Mouse (Mus musculus) cerebellum, adult 18-20 months (tissue): ENCODE data around the gene Il4ra.

Experiments
- DNase-seq, 2 experiments: peaks; one replicate each; pipeline ENCODE4 v3.0.0; 2021

Il4ra gene

DNA sequence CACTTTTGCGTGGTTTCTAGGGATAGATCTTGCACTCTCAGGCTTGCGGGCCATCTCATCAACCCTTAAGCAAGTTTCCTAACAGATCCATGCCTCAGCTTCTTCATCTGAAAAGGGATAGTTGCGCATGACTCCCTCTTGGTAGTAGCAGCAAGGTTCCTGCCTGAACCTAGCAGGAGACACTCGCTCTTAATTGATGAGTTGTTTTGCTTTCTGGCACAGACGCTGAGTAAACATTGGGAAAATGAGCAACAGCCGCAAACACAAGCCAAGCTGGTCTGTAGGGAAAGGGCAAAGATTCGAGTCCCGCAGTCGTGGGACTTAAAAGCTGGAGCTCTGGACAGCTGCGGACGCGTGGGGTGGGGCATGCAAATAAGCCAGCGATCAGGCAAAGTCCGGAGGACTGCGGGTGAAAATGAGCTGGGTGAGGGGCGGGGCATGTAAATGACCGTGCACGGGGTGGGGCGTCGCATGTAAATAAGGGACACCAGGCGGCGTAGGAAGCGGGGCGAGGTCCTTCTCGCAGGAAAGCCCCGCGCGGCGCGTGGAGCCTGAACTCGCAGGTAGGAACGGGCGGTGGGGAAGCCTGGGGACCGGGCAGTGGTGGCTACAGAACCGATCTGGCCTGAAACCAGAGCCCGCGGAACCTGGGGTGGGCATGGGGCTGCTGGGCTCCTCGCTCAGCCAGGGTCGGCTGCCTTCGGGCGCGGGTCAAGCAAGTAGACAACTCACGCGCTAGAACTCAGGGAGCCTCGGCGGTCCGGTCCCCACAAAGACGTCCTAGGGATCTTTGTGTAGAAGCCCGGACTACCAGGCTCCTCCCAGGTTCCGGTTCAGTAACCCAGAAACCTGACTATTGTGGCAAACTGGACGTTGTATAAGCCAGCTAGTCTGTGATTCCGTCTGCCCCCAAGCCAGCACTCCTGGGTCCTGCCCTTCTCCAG lies at the start of gene Il4ra:
TSS of gene Il4ra (plus strand) at position 355 of the 944 bp plus-strand sequence.
- DNase-seq, result peak; percentile 61 to 62

DNA sequence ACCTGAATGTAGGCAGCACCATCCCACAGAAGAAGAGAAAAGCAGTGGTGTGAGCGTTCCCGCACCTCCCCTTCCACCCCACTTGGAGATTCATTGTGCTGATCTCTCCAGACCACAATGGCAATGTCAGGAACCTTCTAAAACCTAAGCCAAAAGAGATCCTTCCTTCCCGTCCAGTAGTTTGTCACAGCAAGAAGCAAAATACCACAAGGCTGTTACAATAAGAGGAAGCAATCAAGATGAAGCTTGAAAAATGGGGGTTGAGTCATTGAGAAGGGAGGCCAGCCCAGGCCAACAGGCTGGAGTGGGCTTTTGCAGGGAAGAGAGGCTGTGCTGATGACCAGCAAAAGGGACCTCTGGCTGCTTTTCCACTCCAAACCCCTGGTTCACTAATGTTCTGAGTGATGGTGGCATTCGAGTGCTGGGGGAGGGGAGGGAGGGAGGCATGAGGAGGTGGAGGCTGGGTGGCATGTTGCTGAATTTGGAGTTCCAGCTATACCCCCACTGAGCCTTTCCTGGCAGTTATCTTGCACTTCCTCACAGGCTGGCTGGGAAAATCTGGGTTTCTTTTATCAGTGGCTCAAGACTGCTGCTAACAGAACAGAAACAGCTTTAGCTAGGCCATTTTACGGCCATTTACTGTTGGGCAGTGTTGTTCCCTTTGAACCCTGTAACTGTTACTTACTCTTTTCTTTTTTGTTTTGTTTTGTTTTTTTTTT lies 48.4 kb upstream of the Il4ra start:
- no peak for DNase-seq

DNA sequence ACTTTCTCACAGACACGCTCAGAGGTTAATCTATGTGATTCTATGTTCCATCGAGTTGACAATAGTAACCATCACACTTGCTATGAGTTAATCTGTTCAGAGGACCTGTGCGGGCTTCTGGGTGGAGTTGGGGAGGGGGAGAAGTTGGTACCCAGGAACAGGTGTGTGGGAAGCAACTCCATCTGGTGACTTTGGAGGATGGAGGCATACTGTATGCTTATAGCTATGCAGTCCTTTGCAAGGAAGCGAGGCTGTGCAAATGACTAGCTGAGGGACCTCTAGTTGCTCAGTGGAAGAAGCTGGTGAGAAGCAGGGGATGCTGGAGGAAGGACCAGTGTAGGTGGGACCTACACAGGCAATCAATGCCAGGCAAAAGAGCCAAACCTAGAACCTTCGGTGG lies 47.3 kb upstream of the Il4ra start:
- no peak for DNase-seq

GRCm38 (mm10) chr7:125505568-125505967 lies 46.4 kb upstream of the Il4ra start:
- no peak for DNase-seq

DNA sequence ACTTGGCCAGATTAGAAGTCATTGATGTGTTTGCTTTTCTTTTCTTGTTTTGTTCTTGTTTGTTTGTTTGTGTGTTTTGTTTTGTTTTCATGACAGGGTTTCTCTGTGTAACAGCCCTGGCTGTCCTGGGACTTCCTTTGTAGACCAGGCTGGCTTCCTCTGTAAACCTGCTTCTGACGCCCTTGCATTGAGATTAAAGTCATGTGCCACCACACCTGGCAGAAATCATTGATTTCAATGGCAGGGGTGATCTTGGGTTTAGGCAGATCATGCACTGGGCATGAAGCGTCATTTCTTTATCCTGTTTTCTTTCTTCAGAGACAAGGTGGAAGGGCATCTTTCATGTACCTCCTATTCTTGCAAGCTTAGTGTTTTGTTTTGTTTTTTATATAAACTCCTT lies 44.6 kb upstream of the Il4ra start:
- no peak for DNase-seq

GRCm38 (mm10) chr7:125511432-125511831 lies 40.5 kb upstream of the Il4ra start:
- no peak for DNase-seq

DNA sequence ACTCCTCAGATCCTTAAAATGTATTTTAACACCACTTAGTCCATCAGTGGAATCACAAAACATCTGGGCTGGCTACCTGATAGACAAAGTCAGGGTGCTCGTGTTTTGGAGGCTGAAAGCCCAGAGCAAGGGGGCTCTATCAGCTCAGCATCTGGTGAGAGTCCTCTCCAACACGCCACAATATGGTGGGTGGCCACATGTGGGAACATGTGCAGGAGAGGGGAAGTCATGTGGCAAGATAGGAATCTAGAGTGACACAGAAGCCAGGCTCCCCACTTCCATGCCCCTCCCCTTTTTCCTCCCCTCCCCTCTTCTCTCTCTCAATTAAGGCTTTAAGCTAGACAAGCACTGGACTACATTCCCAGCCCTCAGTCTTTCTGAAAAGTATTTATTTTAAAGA lies 40.1 kb upstream of the Il4ra start:
- DNase-seq, result no peak

GRCm38 (mm10) chr7:125515081-125515853 lies 36.7 kb upstream of the Il4ra start:
- DNase-seq, result no peak

DNA sequence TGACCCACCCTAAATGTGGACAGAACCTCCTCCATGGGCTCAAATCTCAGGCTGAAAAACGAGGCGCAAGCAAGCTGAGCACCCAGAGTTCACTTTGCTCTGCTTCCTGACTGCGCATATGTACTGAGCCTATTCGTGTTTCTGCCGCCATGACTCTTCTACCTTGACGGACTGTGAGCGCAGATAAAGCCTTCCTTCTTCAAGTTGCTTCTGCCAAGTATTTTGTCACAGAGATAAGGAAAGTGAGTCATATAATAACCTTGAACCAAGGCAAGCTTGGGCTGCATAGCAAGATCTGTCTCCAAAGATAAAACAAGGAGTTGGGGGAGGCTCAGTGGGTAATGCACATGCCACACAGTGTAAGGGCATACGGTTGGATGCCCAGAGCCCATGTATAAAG lies 35.2 kb upstream of the Il4ra start:
- DNase-seq, result no peak

DNA sequence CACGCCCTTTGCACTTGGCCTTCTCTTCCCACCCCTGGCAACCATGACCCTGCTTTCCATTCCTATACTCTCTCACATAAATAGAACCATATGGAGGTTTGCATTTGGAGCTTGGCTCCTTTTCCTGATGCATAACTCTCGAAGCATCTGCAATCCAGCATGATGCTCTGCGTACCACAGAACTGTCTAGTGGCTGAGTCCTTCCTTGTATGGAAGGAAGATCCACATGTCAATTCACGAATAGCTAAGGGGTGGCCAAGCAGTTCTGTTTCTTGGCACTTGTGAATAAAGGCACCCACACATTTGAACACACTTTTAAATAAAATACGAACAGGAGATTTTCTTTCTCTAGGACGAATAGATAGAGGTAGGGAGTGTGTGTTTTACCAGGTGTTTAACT lies 34.5 kb upstream of the Il4ra start:
- no peak for DNase-seq

GRCm38 (mm10) chr7:125519715-125520114 lies 32.2 kb upstream of the Il4ra start:
- DNase-seq, result no peak

DNA sequence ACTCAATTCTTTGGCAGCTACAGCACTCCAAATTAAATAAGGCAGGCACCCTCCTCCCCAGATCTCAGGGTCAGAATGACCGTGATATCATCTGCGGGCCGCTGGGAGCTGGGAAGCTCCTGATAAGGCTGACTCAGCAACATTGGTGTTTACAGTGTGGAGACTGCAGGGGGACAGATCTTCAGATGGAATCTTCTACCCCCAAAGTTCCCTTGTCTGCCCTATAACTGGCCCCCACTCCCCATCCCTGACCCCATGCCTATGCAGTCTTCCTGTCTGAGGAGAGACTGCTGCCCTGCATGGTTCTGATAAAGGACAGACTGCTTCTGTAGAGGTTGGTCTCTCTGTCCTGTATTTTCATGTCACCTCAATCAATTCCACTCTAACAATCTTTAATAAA lies 28.9 kb upstream of the Il4ra start:
- DNase-seq, result no peak

- no peak for DNase-seq
These were observed 24.7 kb upstream of the Il4ra start for GRCm38 (mm10) chr7:125527186-125527585.

- no peak for DNase-seq
These were observed 23.9 kb upstream of the Il4ra start for GRCm38 (mm10) chr7:125527901-125528580.

- no peak for DNase-seq
These were observed 12.6 kb upstream of the Il4ra start for GRCm38 (mm10) chr7:125539351-125539750.

GRCm38 (mm10) chr7:125541026-125541425 lies 10.9 kb upstream of the Il4ra start:
- no peak for DNase-seq

GRCm38 (mm10) chr7:125541821-125542220 lies 10.1 kb upstream of the Il4ra start:
- DNase-seq, result no peak

GRCm38 (mm10) chr7:125542335-125543050 lies 9.4 kb upstream of the Il4ra start:
- no peak for DNase-seq

- DNase-seq, result no peak
These were observed 8.4 kb upstream of the Il4ra start for GRCm38 (mm10) chr7:125543497-125543896.

DNA sequence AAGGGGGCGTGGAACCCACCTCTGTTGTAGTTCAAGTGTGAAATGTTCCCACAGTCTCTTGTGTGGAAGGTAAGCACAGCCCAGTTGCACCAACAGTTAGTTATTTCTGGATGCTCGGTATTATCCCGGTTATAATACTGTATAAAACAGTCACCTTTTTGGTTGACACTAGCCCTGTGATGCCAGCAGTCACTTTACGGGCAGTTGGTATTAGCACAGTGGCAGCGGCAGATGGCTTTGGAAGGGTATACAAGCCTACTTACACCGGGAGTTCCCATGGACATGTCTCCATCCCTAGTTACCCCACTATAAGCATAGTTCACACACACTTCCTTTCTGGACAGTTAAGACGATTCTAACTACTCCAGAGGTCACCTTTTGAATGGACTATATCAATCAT lies 6.6 kb upstream of the Il4ra start:
- DNase-seq, result no peak

GRCm38 (mm10) chr7:125546727-125547126 lies 5.2 kb upstream of the Il4ra start:
- DNase-seq, result no peak

GRCm38 (mm10) chr7:125549916-125550315 lies 2.0 kb upstream of the Il4ra start:
- no peak for DNase-seq
